Mouse (Mus musculus): ENCODE measurements around the gene Arxes1. TPM values are rescaled to one million over a fixed set of nuclear protein-coding genes. Genes with fewer than 3 reads are reported as not detected.
"Not testable (repeated sequence)": the region's sequence is repeated elsewhere in the genome, so short reads cannot be mapped to it uniquely, and the experiment has no call there.

The Arxes1 gene
- polyA plus RNA-seq, 1 experiment: 0.33 TPM

DNA sequence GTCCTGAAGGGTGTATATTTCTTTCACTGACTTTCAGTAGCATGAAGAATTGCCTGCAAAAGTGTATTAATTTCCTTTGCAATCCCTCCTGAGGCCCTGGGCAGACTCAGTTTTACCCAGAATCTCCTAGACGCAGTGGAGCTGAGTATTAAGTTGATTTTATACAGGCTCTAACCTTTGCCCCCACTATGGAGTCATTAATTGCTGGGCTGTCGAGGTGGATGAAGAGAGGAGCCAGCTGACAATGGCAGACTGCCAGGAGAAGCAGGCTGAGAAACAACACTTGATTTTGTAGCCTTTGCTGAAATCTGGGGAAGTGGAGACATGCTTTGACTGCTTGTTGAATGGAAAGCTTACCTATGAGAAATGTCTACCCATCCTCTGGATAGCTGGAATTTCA lies 18.8 kb upstream of the Arxes1 start:
- no peak for TF ChIP-seq CTCF (IDR thresholded peaks at IDR 0.05; ENCODE audit: control insufficient read depth, insufficient read depth, insufficient replicate concordance, low read depth, low read length)
- no peak for TF ChIP-seq POLR2A (IDR thresholded peaks at IDR 0.05; ENCODE audit: control insufficient read depth, low read depth, low read length)
- Histone ChIP-seq H3K27me3 (ENCODE audit: control insufficient read depth, insufficient read depth, low read length) (no peaks in the 10 kb centered on the region), H3K4me1 (ENCODE audit: control insufficient read depth, insufficient read depth, low read length) (no peaks in the 10 kb centered on the region), H3K36me3 (ENCODE audit: control insufficient read depth, insufficient read depth, low read length) (no peaks in the 10 kb centered on the region), H3K4me3 (ENCODE audit: control insufficient read depth, low read depth, low read length) (no peak overlapping the region), H3K27ac (ENCODE audit: control insufficient read depth, insufficient read depth, low read depth, low read length) (no peak overlapping the region)

DNA sequence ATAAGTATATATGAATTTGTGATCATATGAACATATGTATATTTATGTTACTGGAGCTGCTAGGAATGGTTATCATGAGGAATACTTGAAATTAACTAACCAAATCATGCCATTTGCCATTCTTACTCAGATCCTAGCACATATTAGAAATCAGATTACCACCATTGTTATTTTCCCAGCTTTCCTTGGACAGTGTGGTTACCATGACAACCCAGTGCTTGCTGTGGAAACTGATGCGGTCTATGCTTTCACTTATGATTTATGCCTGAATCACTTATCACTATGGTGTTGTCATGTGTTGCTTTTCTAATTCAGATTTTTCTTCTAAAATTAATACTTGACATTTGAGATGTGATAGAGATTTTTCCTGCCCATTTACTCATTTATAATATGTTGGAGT lies 2.8 kb upstream of the Arxes1 start:
- no peaks in the 10 kb centered on the region for H3K27me3 ChIP-seq (ENCODE audit: control insufficient read depth, insufficient read depth, low read length)
- no peak overlapping the region for H3K4me3 ChIP-seq (ENCODE audit: control insufficient read depth, low read depth, low read length)
- H3K36me3 ChIP-seq (ENCODE audit: control insufficient read depth, insufficient read depth, low read length): no peaks in the 10 kb centered on the region
- TF ChIP-seq POLR2A (IDR thresholded peaks at IDR 0.05; ENCODE audit: control insufficient read depth, low read depth, low read length) (no peak), CTCF (IDR thresholded peaks at IDR 0.05; ENCODE audit: control insufficient read depth, insufficient read depth, insufficient replicate concordance, low read depth, low read length) (no peak)
- H3K27ac ChIP-seq (ENCODE audit: control insufficient read depth, insufficient read depth, low read depth, low read length): no peak overlapping the region
- H3K4me1 ChIP-seq (ENCODE audit: control insufficient read depth, insufficient read depth, low read length): no peaks in the 10 kb centered on the region

DNA sequence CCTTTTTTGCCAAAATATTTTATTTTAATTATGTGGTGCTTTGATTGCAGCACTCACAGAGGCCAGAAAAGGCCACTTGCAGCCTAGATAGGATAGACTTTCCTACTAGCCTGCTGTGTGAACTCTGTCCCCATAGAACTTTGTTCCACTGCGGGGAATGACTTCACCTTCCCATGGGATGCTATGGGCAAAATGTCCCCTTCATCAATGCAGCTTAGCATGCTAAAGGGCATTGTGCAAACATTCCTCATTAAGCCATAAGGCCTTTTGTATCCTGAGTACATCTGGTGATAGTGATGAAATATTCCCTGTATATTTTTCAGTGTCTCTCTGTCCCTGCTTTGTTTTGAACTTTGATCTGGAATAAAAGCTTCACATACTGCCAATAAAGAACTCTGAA lies 10.6 kb downstream of the Arxes1 start:
- Histone ChIP-seq H3K36me3 (ENCODE audit: control insufficient read depth, insufficient read depth, low read length) (no peaks in the 10 kb centered on the region), H3K4me1 (ENCODE audit: control insufficient read depth, insufficient read depth, low read length) (no peaks in the 10 kb centered on the region), H3K4me3 (ENCODE audit: control insufficient read depth, low read depth, low read length) (no peak overlapping the region), H3K27me3 (ENCODE audit: control insufficient read depth, insufficient read depth, low read length) (no peaks in the 10 kb centered on the region), H3K27ac (ENCODE audit: control insufficient read depth, insufficient read depth, low read depth, low read length) (no peak overlapping the region)
- TF ChIP-seq POLR2A (IDR thresholded peaks at IDR 0.05; ENCODE audit: control insufficient read depth, low read depth, low read length) (no peak), CTCF (IDR thresholded peaks at IDR 0.05; ENCODE audit: control insufficient read depth, insufficient read depth, insufficient replicate concordance, low read depth, low read length) (no peak)

- H3K36me3 ChIP-seq (ENCODE audit: control insufficient read depth, insufficient read depth, low read length): no peaks in the 10 kb centered on the region
Observed at GRCm38 (mm10) chrX:136047528-136047927, 14.4 kb downstream of the Arxes1 start.

DNA sequence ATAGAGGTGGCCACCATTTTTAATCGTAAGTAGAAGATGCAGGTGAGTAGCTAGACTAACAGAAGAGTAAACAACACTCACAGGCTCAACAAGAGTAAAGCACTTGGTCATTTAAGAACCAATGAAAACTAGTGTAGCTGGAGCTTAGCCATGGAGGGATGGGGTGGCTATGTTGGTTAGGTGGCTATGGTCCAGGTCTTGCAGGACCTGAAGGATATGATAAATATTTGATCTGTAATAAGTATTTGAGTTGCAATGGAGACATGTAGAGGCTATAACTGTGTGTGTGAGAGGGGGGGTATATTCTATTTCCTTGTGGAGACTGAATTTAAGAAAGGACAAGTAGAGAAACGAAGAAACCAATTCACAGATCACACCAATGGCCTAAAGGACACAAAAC lies 18.1 kb downstream of the Arxes1 start:
- no peaks in the 10 kb centered on the region for H3K36me3 ChIP-seq (ENCODE audit: control insufficient read depth, insufficient read depth, low read length)
- H3K4me3 ChIP-seq (ENCODE audit: control insufficient read depth, low read depth, low read length): no peak overlapping the region
- no peak for TF ChIP-seq CTCF (IDR thresholded peaks at IDR 0.05; ENCODE audit: control insufficient read depth, insufficient read depth, insufficient replicate concordance, low read depth, low read length)
- no peak for TF ChIP-seq POLR2A (IDR thresholded peaks at IDR 0.05; ENCODE audit: control insufficient read depth, low read depth, low read length)
- H3K27ac ChIP-seq (ENCODE audit: control insufficient read depth, insufficient read depth, low read depth, low read length): no peak overlapping the region
- no peaks in the 10 kb centered on the region for H3K27me3 ChIP-seq (ENCODE audit: control insufficient read depth, insufficient read depth, low read length)
- no peaks in the 10 kb centered on the region for H3K4me1 ChIP-seq (ENCODE audit: control insufficient read depth, insufficient read depth, low read length)

More at GRCm38 (mm10) chrX:136047528-136047927, 14.4 kb downstream of the Arxes1 start:
- H3K4me1 ChIP-seq (ENCODE audit: control insufficient read depth, insufficient read depth, low read length): no peaks in the 10 kb centered on the region
- H3K27me3 ChIP-seq (ENCODE audit: control insufficient read depth, insufficient read depth, low read length): no peaks in the 10 kb centered on the region
- no peak for TF ChIP-seq CTCF (IDR thresholded peaks at IDR 0.05; ENCODE audit: control insufficient read depth, insufficient read depth, insufficient replicate concordance, low read depth, low read length)
- TF ChIP-seq POLR2A (IDR thresholded peaks at IDR 0.05; ENCODE audit: control insufficient read depth, low read depth, low read length): no peak
- H3K4me3 ChIP-seq (ENCODE audit: control insufficient read depth, low read depth, low read length): no peak overlapping the region
- no peak overlapping the region for H3K27ac ChIP-seq (ENCODE audit: control insufficient read depth, insufficient read depth, low read depth, low read length)

GRCm38 (mm10) chrX:136060698-136061097 lies 27.5 kb downstream of the Arxes1 start:
- TF ChIP-seq POLR2A (IDR thresholded peaks at IDR 0.05; ENCODE audit: control insufficient read depth, low read depth, low read length): no peak
- TF ChIP-seq CTCF (IDR thresholded peaks at IDR 0.05; ENCODE audit: control insufficient read depth, insufficient read depth, insufficient replicate concordance, low read depth, low read length): no peak
- Histone ChIP-seq H3K4me1 (ENCODE audit: control insufficient read depth, insufficient read depth, low read length) (no peaks in the 10 kb centered on the region), H3K4me3 (ENCODE audit: control insufficient read depth, low read depth, low read length) (no peak overlapping the region), H3K27me3 (ENCODE audit: control insufficient read depth, insufficient read depth, low read length) (no peaks in the 10 kb centered on the region), H3K36me3 (ENCODE audit: control insufficient read depth, insufficient read depth, low read length) (no peaks in the 10 kb centered on the region), H3K27ac (ENCODE audit: control insufficient read depth, insufficient read depth, low read depth, low read length) (no peak overlapping the region)

- H3K4me3 ChIP-seq (ENCODE audit: control insufficient read depth, low read depth, low read length): peak overlapping the region; percentile 56
- H3K27me3 ChIP-seq (ENCODE audit: control insufficient read depth, insufficient read depth, low read length); H3K36me3 ChIP-seq (ENCODE audit: control insufficient read depth, insufficient read depth, low read length); H3K4me1 ChIP-seq (ENCODE audit: control insufficient read depth, insufficient read depth, low read length); H3K27ac ChIP-seq (ENCODE audit: control insufficient read depth, insufficient read depth, low read depth, low read length): not testable (repeated sequence)
Observed at GRCm38 (mm10) chrX:136067201-136067991, 34.2 kb downstream of the Arxes1 start.

DNA sequence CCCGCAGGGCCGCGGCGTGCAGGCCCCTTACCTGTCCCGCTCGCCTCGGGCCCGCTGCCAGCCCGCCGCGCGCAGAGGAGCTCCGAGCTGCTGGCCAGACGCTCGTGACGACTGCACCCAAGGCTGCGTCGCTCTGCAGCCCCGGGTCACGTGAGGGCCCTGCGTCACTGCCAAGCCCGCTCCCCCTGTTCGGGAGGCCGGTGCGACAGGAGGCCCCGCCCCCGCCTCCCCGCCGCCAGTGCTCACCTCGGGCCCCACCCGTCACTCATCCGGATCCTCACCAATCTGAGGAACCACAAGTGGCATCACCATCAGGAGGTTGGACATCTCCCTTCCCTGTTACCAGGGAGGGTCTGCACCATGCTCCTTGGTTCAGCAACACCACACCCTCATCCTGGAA lies 34.9 kb downstream of the Arxes1 start, which contains the start of gene Bex2:
Gene Bex2 (minus strand): TSS at position 217 of the 400 bp plus-strand sequence.
- not testable (repeated sequence) for H3K36me3 ChIP-seq (ENCODE audit: control insufficient read depth, insufficient read depth, low read length); H3K27me3 ChIP-seq (ENCODE audit: control insufficient read depth, insufficient read depth, low read length); H3K4me1 ChIP-seq (ENCODE audit: control insufficient read depth, insufficient read depth, low read length); H3K27ac ChIP-seq (ENCODE audit: control insufficient read depth, insufficient read depth, low read depth, low read length)
- H3K4me3 ChIP-seq (ENCODE audit: control insufficient read depth, low read depth, low read length): peak within 1 kb of the TSS; percentile 56

Other genes starting within 250 kb of the Arxes1 start
- 2.0 and 2.1 TPM in 2 replicates for gene Bhlhb9, start 235.8 kb upstream of the Arxes1 start, polyA plus RNA-seq (2012; rRNA removed)
- gene Gprasp2, start 194.3 kb upstream of the Arxes1 start, polyA plus RNA-seq (2012; rRNA removed): 9.3 and 14.6 TPM in 2 replicates
- gene Arxes2, start 39.5 kb upstream of the Arxes1 start, polyA plus RNA-seq (2012; rRNA removed): 4.9 and 7.1 TPM in 2 replicates
- gene Bex2, start 34.9 kb downstream of the Arxes1 start, polyA plus RNA-seq (2012; rRNA removed): 3.1 and 3.9 TPM in 2 replicates
- gene Nxf3, start 51.9 kb downstream of the Arxes1 start, polyA plus RNA-seq (2012; rRNA removed): 42.6 and 67.8 TPM in 2 replicates
- gene Bex4, start 105.6 kb downstream of the Arxes1 start, polyA plus RNA-seq (2012; rRNA removed): 13.1 and 17.0 TPM in 2 replicates
- 3.8 and 4.2 TPM in 2 replicates for gene Tceal8, start 139.0 kb downstream of the Arxes1 start, polyA plus RNA-seq (2012; rRNA removed)
- not detected in 2 replicates for gene Tceal5, start 170.5 kb downstream of the Arxes1 start, polyA plus RNA-seq (2012; rRNA removed)
- not detected in 2 replicates for gene Tceal7, start 181.4 kb downstream of the Arxes1 start, polyA plus RNA-seq (2012; rRNA removed)
- gene Bex1, start 182.1 kb downstream of the Arxes1 start, polyA plus RNA-seq (2012; rRNA removed): 1.9 and 2.2 TPM in 2 replicates
- gene Tceal9, start 211.7 kb downstream of the Arxes1 start, polyA plus RNA-seq (2012; rRNA removed): 7.4 and 9.7 TPM in 2 replicates
- gene Bex3, start 236.9 kb downstream of the Arxes1 start, polyA plus RNA-seq (2012; rRNA removed): 16.1 and 16.4 TPM in 2 replicates

Measured in testis, adult 2 months (tissue).